In genomic region chrX:153237304-153237919, GRCm38 (mm10) we compare ENCODE assay signal across 8 mouse cellular contexts. TPM values are rescaled to one million over a fixed set of nuclear protein-coding genes. Genes with fewer than 3 reads are reported as not detected.
DNase-seq lines count a peak whose midpoint lies in the region; ATAC-seq lines count a peak whose summit lies in the region.

Gene Klf8, plus strand, starts transcription at chrX:153237466.

- WGBS in forebrain, embryonic 16.5 days = 21% methylated on average over 17 of the region's 17 CpGs
- WGBS in lung, embryonic 15.5 days = 21% methylated on average over 17 of the region's 17 CpGs

- peak; percentile 15 for DNase-seq in layer of hippocampus, adult 11-12 months (ENCODE audit: low spot score)
- no peak for DNase-seq in layer of hippocampus, postnatal 36 days
- DNase-seq in cerebellum, adult 11 months = peak; percentile 8
- peak; percentile 9 for DNase-seq in kidney, postnatal 10 days
- DNase-seq in right cerebral cortex, adult 2 months (ENCODE audit: low spot score in 2 of 2) = peak; percentile 18 to 19
- DNase-seq in urinary bladder, adult 2 months (ENCODE audit: low spot score) = no peak

- H3K4me2 ChIP-seq in forebrain, embryonic 16.5 days (ENCODE audit: low read length) = peak within 1 kb of the TSS; percentile 59
- peak within 1 kb of the TSS; percentile 69 for H3K4me2 ChIP-seq in lung, embryonic 15.5 days

- H3K27ac ChIP-seq in forebrain, embryonic 16.5 days (ENCODE audit: low read length) = peak within 1 kb of the TSS; percentile 81
- no peak within 1 kb of the TSS for H3K27ac ChIP-seq in lung, embryonic 15.5 days

- peak within 1 kb of the TSS; percentile 74 for H3K9ac ChIP-seq in forebrain, embryonic 16.5 days (replicated peaks; ENCODE audit: low read depth, low read length)
- H3K9ac ChIP-seq in lung, embryonic 15.5 days = peak within 1 kb of the TSS; percentile 37

- no peaks in the 10 kb centered on the region; the same call in 1 of the 2 replicates for H3K27me3 ChIP-seq in forebrain, embryonic 16.5 days (replicated peaks; ENCODE audit: control insufficient read depth, insufficient read depth, low read length)
- H3K27me3 ChIP-seq in lung, embryonic 15.5 days = 0 out of 2 replicates have a peak, but pooled peaks cover 3% of the 10 kb centered on the region

- H3K9me3 ChIP-seq in forebrain, embryonic 16.5 days (ENCODE audit: control insufficient read depth, low read length) = no peaks in the 10 kb centered on the region
- no peaks in the 10 kb centered on the region for H3K9me3 ChIP-seq in lung, embryonic 15.5 days

- H3K36me3 ChIP-seq in forebrain, embryonic 16.5 days (ENCODE audit: control insufficient read depth, insufficient read depth) = no peaks in the 10 kb centered on the region
- H3K36me3 ChIP-seq in lung, embryonic 15.5 days = no peaks in the 10 kb centered on the region

- ATAC-seq in forebrain, embryonic 16.5 days = peak; percentile 88
- ATAC-seq in lung, embryonic 15.5 days (ENCODE audit: borderline replicate concordance, extremely low read depth, low FRiP score, low TSS enrichment) = peak; percentile 46; the same call in 1 of the 2 replicates

- H3K4me3 ChIP-seq in forebrain, embryonic 16.5 days (replicated peaks; ENCODE audit: low read length) = peak within 1 kb of the TSS; percentile 64
- peak within 1 kb of the TSS; percentile 56 for H3K4me3 ChIP-seq in lung, embryonic 15.5 days

- H3K4me1 ChIP-seq in forebrain, embryonic 16.5 days (replicated peaks; ENCODE audit: control insufficient read depth, insufficient read depth, low read length) = no peaks in the 10 kb centered on the region
- no peaks in the 10 kb centered on the region for H3K4me1 ChIP-seq in lung, embryonic 15.5 days

RNA-seq across cellular contexts. Expression of gene Klf8, which starts in this region (rescaled TPM):
- total RNA-seq in layer of hippocampus, postnatal 36 days (2021) = 1 to 10 TPM; 4.0 to 4.2 TPM
- 8.5 and 8.6 TPM in 2 replicates for polyA plus RNA-seq in forebrain, embryonic 16.5 days (2015; fragmentation: Nextera tagmentation; extraction: Ambion mirVana)
- polyA plus RNA-seq in lung, embryonic 15.5 days (2015; fragmentation: Nextera tagmentation; extraction: Ambion mirVana) = 0.80 and 0.83 TPM in 2 replicates
- 1.9 and 2.0 TPM in 2 replicates for polyA plus RNA-seq in urinary bladder, adult 2 months (2012; rRNA removed)

Comparison
In these comparisons a context has a peak if more than half of its experiments do, and no peak if none do; other contexts are left out.
1. DNase-seq: peak in layer of hippocampus, adult 11-12 months (single experiment), cerebellum, adult 11 months (single experiment), kidney, postnatal 10 days (single experiment) and right cerebral cortex, adult 2 months (2 of 2); none in layer of hippocampus, postnatal 36 days (0 of 2) and urinary bladder, adult 2 months (single experiment).
2. Peak in ATAC-seq, H3K4me3 ChIP-seq, H3K9ac ChIP-seq and H3K4me2 ChIP-seq in lung, embryonic 15.5 days; RNA of the gene not detected or under 1 TPM.